Comparison of ENCODE assay signal across 20 mouse cellular contexts in genomic region chr11:109569007-109569618, GRCm38 (mm10). TPM values are rescaled to one million over a fixed set of nuclear protein-coding genes. Genes with fewer than 3 reads are reported as not detected.
DNase-seq lines count a peak whose midpoint lies in the region; ATAC-seq lines count a peak whose summit lies in the region.
"Had no signal": no experiment of that assay in that cellular context is flagged by ENCODE, and none has a peak within 500 bp of the region (broad histone marks: within the 10 kb centered on the region; RNA-seq: fewer than 3 reads in every experiment).

No protein-coding gene starts in this region.

- no peaks in the 10 kb centered on the region for H3K9me3 ChIP-seq in forebrain, embryonic 15.5 days
- H3K9me3 ChIP-seq: embryonic facial prominence, embryonic 12.5 days; embryonic facial prominence, embryonic 15.5 days; heart, embryonic 10.5 days; heart, embryonic 13.5 days had no signal

- H3K36me3 ChIP-seq in forebrain, embryonic 15.5 days = no peaks in the 10 kb centered on the region
- H3K36me3 ChIP-seq: embryonic facial prominence, embryonic 12.5 days had no signal

- H3K4me3 ChIP-seq in forebrain, embryonic 15.5 days = no peak overlapping the region
- H3K4me3 ChIP-seq: embryonic facial prominence, embryonic 12.5 days; embryonic facial prominence, embryonic 15.5 days; heart, adult 2 months; heart, embryonic 10.5 days; heart, embryonic 13.5 days had no signal

- H3K9ac ChIP-seq in forebrain, embryonic 15.5 days (replicated peaks) = no peak overlapping the region
- H3K9ac ChIP-seq: embryonic facial prominence, embryonic 12.5 days; embryonic facial prominence, embryonic 15.5 days; heart, embryonic 13.5 days; hindbrain, embryonic 14.5 days had no signal

- no peak overlapping the region for H3K27ac ChIP-seq in forebrain, embryonic 15.5 days (replicated peaks)
- H3K27ac ChIP-seq: embryonic facial prominence, embryonic 12.5 days; embryonic facial prominence, embryonic 15.5 days; heart, adult 2 months; heart, embryonic 10.5 days; heart, embryonic 13.5 days; hindbrain, embryonic 14.5 days; hindbrain, postnatal 0 days had no signal

- no peaks in the 10 kb centered on the region for H3K27me3 ChIP-seq in forebrain, embryonic 15.5 days
- H3K27me3 ChIP-seq: embryonic facial prominence, embryonic 12.5 days; embryonic facial prominence, embryonic 15.5 days; heart, embryonic 13.5 days had no signal

- H3K4me2 ChIP-seq in forebrain, embryonic 15.5 days (replicated peaks) = no peak overlapping the region
- H3K4me2 ChIP-seq: embryonic facial prominence, embryonic 12.5 days; embryonic facial prominence, embryonic 15.5 days; heart, embryonic 13.5 days; hindbrain, embryonic 14.5 days had no signal

- ATAC-seq in CD4-positive, CD25-positive, alpha-beta regulatory T cell, adult 4 months = peak; percentile 66
- no peak for ATAC-seq in forebrain, embryonic 15.5 days (replicated peaks)
- ATAC-seq: forebrain, embryonic 16.5 days; hindbrain, postnatal 0 days; intestine, embryonic 16.5 days had no signal

- H3K4me1 ChIP-seq in forebrain, embryonic 15.5 days = peaks cover 4% of the 10 kb centered on the region; the same call in 1 of the 2 replicates
- H3K4me1 ChIP-seq: embryonic facial prominence, embryonic 12.5 days; embryonic facial prominence, embryonic 15.5 days; heart, embryonic 10.5 days had no signal

- DNase-seq in CD4-positive, CD25-positive, alpha-beta regulatory T cell, adult 2 months (ENCODE audit: low read depth, low spot score) = peak; percentile 49
- DNase-seq in brain, adult 2 months (ENCODE audit: low read depth, low spot score) = peak; percentile 15
- DNase-seq in naive thymus-derived CD4-positive, alpha-beta T cell, adult 2 months (ENCODE audit: low read depth) = peak; percentile 8
- no peak for DNase-seq in right cerebral cortex, postnatal 25 days
- DNase-seq: adrenal gland, adult 8-10 months; adrenal gland, postnatal 25 days; cerebellum, adult 18-20 months; cerebellum, adult 9-10 months; kidney, adult 18-20 months had no signal

- WGBS in forebrain, embryonic 15.5 days = 58% methylated on average over 12 of the region's 12 CpGs

RNA-seq across cellular contexts. Expression of gene Wipi1, which starts 42.7 kb away (rescaled TPM):
- not detected for polyA plus RNA-seq in CD4-positive, CD25-positive, alpha-beta regulatory T cell, adult 4 months (2017; shearing (Covaris generic))
- 12.1 and 13.0 TPM in 2 replicates for polyA plus RNA-seq in forebrain, embryonic 15.5 days (2015; fragmentation: Nextera tagmentation; extraction: Ambion mirVana)

Comparison
In these comparisons a context has a peak if more than half of its experiments do, and no peak if none do; other contexts are left out.
1. RNA of gene Wipi1, which starts 42.7 kb away (polyA plus RNA-seq): 12.1 to 13.0 TPM in forebrain, embryonic 15.5 days; not detected in CD4-positive, CD25-positive, alpha-beta regulatory T cell, adult 4 months; every median in the first group is over 10 times any median in the second.